ENCODE assay signal across 10 mouse cellular contexts in the genomic region with DNA sequence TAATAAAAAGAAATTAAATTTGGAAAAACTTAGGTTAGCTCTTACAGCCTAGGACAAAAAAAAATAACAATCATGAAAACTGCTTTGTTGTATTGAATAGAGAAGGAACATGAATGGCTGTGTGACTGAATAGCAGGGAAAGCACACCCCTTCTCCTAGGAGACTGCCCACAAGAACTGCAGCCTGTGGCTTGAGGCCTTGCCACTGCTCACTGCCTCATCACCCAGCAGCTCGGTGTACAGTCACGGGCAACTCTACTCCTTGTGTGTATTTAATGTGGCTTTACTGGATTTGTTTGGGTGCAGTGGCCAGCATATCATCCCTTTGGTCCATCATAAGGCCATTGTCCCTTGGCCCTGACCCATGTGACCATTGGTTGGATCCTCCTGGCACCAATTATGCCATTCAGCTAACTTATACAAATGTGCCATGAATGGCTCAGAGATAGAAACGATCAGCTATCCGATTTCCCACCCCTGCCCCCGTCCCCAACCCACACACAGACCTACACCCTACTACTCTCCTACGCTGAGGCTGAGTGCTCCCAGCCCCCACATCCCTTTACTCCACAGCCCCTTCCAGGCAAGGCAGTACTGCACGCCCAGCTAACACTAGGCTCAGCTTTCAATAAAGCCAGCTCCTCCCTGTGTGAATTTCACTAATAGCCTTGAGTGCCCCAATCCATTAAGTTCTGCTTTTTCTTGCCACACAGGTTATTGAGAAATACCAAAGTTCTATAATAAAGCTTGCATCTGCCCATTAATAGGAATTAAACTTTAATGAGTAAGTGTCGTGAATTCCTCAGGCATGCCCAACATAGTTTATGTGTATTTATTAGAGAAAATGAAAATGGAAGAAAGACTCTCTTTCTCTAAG.
DNase-seq lines count a peak whose midpoint lies in the region; ATAC-seq and TF ChIP-seq lines count a peak whose summit lies in the region.
"Had no signal": no experiment of that assay in that cellular context is flagged by ENCODE, and none has a peak within 500 bp of the region (broad histone marks: within the 10 kb centered on the region; RNA-seq: fewer than 3 reads in every experiment).

No protein-coding gene starts in this region.

- no peak for TF ChIP-seq CTCF in lung, postnatal 0 days (IDR thresholded peaks at IDR 0.05)

- DNase-seq in lung, postnatal 0 days (ENCODE audit: low spot score) = peak; percentile 43
- DNase-seq in lung, adult 18-20 months = no peak
- no peak for DNase-seq in gastrocnemius, postnatal 25 days
- DNase-seq in left cerebral cortex, adult 9 months (ENCODE audit: low spot score in 2 of 2) = no peak
- DNase-seq: lung, postnatal 10 days had no signal

- ATAC-seq in lung, postnatal 0 days = no peak
- ATAC-seq in forebrain, embryonic 13.5 days = peak; percentile 61; the same call in 1 of the 2 replicates
- ATAC-seq in limb, embryonic 13.5 days (ENCODE audit: low FRiP score, low read depth) = peak; percentile 83
- peak; percentile 91 for ATAC-seq in neural tube, embryonic 14.5 days (ENCODE audit: low read depth)
- ATAC-seq in cerebellum, adult (ENCODE audit: insufficient number of reproducible peaks, low FRiP score, low TSS enrichment) = no peak

- no peak overlapping the region for H3K27ac ChIP-seq in lung, postnatal 0 days (ENCODE audit: low read length)
- H3K27ac ChIP-seq in forebrain, embryonic 13.5 days = peak overlapping the region; percentile 49
- peak overlapping the region; percentile 55; the same call in 1 of the 2 replicates for H3K27ac ChIP-seq in limb, embryonic 13.5 days
- H3K27ac ChIP-seq in neural tube, embryonic 14.5 days (ENCODE audit: low read depth, low read length) = peak overlapping the region; percentile 73

- H3K4me1 ChIP-seq in lung, postnatal 0 days (ENCODE audit: insufficient read depth, low read depth, low read length) = no peaks in the 10 kb centered on the region
- H3K4me1 ChIP-seq in forebrain, embryonic 13.5 days = peaks cover 22% of the 10 kb centered on the region
- peaks cover 43% of the 10 kb centered on the region for H3K4me1 ChIP-seq in limb, embryonic 13.5 days
- H3K4me1 ChIP-seq in neural tube, embryonic 14.5 days (ENCODE audit: control insufficient read depth, insufficient read depth, low read length) = peaks cover 27% of the 10 kb centered on the region

- H3K4me2 ChIP-seq in lung, postnatal 0 days (replicated peaks; ENCODE audit: low read depth, low read length) = no peak overlapping the region
- H3K4me2 ChIP-seq in forebrain, embryonic 13.5 days = peak overlapping the region; percentile 2; the same call in 1 of the 2 replicates
- H3K4me2 ChIP-seq in limb, embryonic 13.5 days (replicated peaks) = peak overlapping the region; percentile 30; the same call in 1 of the 2 replicates
- H3K4me2 ChIP-seq in neural tube, embryonic 14.5 days (ENCODE audit: low read depth, low read length) = no peak overlapping the region

- TF ChIP-seq EP300 in lung, postnatal 0 days (IDR thresholded peaks at IDR 0.05) = no peak

- no peaks in the 10 kb centered on the region for H3K36me3 ChIP-seq in lung, postnatal 0 days (ENCODE audit: insufficient read depth, low read length)
- H3K36me3 ChIP-seq in forebrain, embryonic 13.5 days (ENCODE audit: poor library complexity, severe bottlenecking) = no peaks in the 10 kb centered on the region
- H3K36me3 ChIP-seq in limb, embryonic 13.5 days = no peaks in the 10 kb centered on the region
- H3K36me3 ChIP-seq in neural tube, embryonic 14.5 days (ENCODE audit: control insufficient read depth, insufficient read depth, low read length) = no peaks in the 10 kb centered on the region

- no peak overlapping the region for H3K9ac ChIP-seq in lung, postnatal 0 days (replicated peaks; ENCODE audit: low read depth)
- no peak overlapping the region for H3K9ac ChIP-seq in forebrain, embryonic 13.5 days
- H3K9ac ChIP-seq in limb, embryonic 13.5 days = no peak overlapping the region
- H3K9ac ChIP-seq in neural tube, embryonic 14.5 days (replicated peaks; ENCODE audit: low read depth, low read length) = no peak overlapping the region

- 82% methylated on average over 8 of the region's 8 CpGs for WGBS in lung, postnatal 0 days
- 25% methylated on average over 8 of the region's 8 CpGs for WGBS in forebrain, embryonic 13.5 days
- WGBS in limb, embryonic 13.5 days = 39% methylated on average over 8 of the region's 8 CpGs
- WGBS in neural tube, embryonic 14.5 days = 23% methylated on average over 8 of the region's 8 CpGs

- H3K4me3 ChIP-seq in lung, postnatal 0 days (ENCODE audit: low read depth, low read length) = no peak overlapping the region
- H3K4me3 ChIP-seq in forebrain, embryonic 13.5 days = no peak overlapping the region
- H3K4me3 ChIP-seq in limb, embryonic 13.5 days = no peak overlapping the region
- H3K4me3 ChIP-seq in neural tube, embryonic 14.5 days (ENCODE audit: low read depth, low read length) = no peak overlapping the region
- H3K4me3 ChIP-seq: erythroblast, embryonic 14.5 days had no signal

- no peaks in the 10 kb centered on the region for H3K27me3 ChIP-seq in lung, postnatal 0 days (replicated peaks; ENCODE audit: insufficient read depth, low read length)
- no peaks in the 10 kb centered on the region for H3K27me3 ChIP-seq in forebrain, embryonic 13.5 days
- H3K27me3 ChIP-seq in limb, embryonic 13.5 days = no peaks in the 10 kb centered on the region
- no peaks in the 10 kb centered on the region for H3K27me3 ChIP-seq in neural tube, embryonic 14.5 days (ENCODE audit: control insufficient read depth, insufficient read depth, low read length)

- no peaks in the 10 kb centered on the region for H3K9me3 ChIP-seq in lung, postnatal 0 days (ENCODE audit: low read length)
- H3K9me3 ChIP-seq in forebrain, embryonic 13.5 days (replicated peaks) = no peaks in the 10 kb centered on the region
- H3K9me3 ChIP-seq in limb, embryonic 13.5 days = no peaks in the 10 kb centered on the region
- H3K9me3 ChIP-seq in neural tube, embryonic 14.5 days (ENCODE audit: control insufficient read depth, low read length) = no peaks in the 10 kb centered on the region

Comparison
In these comparisons a context has a peak if more than half of its experiments do, and no peak if none do; other contexts are left out.
1. ATAC-seq: peak in forebrain, embryonic 13.5 days (single experiment), limb, embryonic 13.5 days (single experiment) and neural tube, embryonic 14.5 days (single experiment); none in lung, postnatal 0 days (single experiment) and cerebellum, adult (single experiment).
2. H3K4me2 ChIP-seq: peak in forebrain, embryonic 13.5 days (single experiment) and limb, embryonic 13.5 days (single experiment); none in lung, postnatal 0 days (single experiment) and neural tube, embryonic 14.5 days (single experiment).